Mouse (Mus musculus) lung, embryonic 15.5 days (tissue): ENCODE data around the gene Cbwd1. TPM values are rescaled to one million over a fixed set of nuclear protein-coding genes. Genes with fewer than 3 reads are reported as not detected.

Experiments
- ATAC-seq: fragments of 200-750 bp; cut with Nextera tagmentation; 2 replicates; pipeline ENCODE4 v1.8.0; 2017; ENCODE audit warnings: moderate number of reproducible peaks, borderline replicate concordance; ENCODE audit not compliant: low FRiP score, low TSS enrichment; ENCODE audit errors: extremely low read depth
- H3K27ac ChIP-seq: fragments of 300-500 bp; sonication (generic); 2 replicates; pipeline ENCODE4 v1.5.1; 2015; ENCODE audit warnings: moderate library complexity, mild to moderate bottlenecking, inconsistent platforms
- H3K27me3 ChIP-seq: fragments of 300-500 bp; sonication (generic); 2 replicates; pipeline ENCODE4 v1.6.1; 2015; ENCODE audit warnings: inconsistent platforms
- H3K36me3 ChIP-seq: fragments of 300-500 bp; sonication (generic); 2 replicates; pipeline ENCODE4 v1.6.1; 2015; ENCODE audit warnings: inconsistent platforms
- H3K4me1 ChIP-seq: fragments of 300-500 bp; sonication (generic); 2 replicates; pipeline ENCODE4 v1.6.1; 2015; ENCODE audit warnings: inconsistent platforms
- H3K4me2 ChIP-seq: fragments of 300-500 bp; sonication (generic); 2 replicates; pipeline ENCODE4 v1.6.1; 2015; ENCODE audit warnings: inconsistent platforms, mild to moderate bottlenecking, moderate library complexity
- H3K4me3 ChIP-seq: fragments of 300-500 bp; sonication (generic); 2 replicates; pipeline ENCODE4 v1.5.1; 2015; ENCODE audit warnings: mild to moderate bottlenecking, inconsistent platforms
- H3K9ac ChIP-seq: fragments of 300-500 bp; sonication (generic); 2 replicates; pipeline ENCODE4 v1.6.1; 2015; ENCODE audit warnings: inconsistent platforms
- H3K9me3 ChIP-seq: fragments of 300-500 bp; sonication (generic); 2 replicates; pipeline ENCODE4 v1.6.1; 2016; ENCODE audit warnings: inconsistent platforms
- WGBS: fragments of 180-500 bp; shearing (Covaris S2); methylation state at CpG from one replicate; pipeline ENCODE4 v1.1.7; 2015; 5-methylcytosine and 5-hydroxymethylcytosine counted together
- polyA plus RNA-seq: library from polyadenylated mRNA; unstranded; fragments of >200 nt; fragmentation: Nextera tagmentation; extraction: Ambion mirVana; gene quantifications from 2 replicates; pipeline ENCODE4 v1.2.1, GENCODE M21; 2015

Gene Cbwd1
- polyA plus RNA-seq, 1 experiment from 2014 or later: 18.9 TPM

DNA sequence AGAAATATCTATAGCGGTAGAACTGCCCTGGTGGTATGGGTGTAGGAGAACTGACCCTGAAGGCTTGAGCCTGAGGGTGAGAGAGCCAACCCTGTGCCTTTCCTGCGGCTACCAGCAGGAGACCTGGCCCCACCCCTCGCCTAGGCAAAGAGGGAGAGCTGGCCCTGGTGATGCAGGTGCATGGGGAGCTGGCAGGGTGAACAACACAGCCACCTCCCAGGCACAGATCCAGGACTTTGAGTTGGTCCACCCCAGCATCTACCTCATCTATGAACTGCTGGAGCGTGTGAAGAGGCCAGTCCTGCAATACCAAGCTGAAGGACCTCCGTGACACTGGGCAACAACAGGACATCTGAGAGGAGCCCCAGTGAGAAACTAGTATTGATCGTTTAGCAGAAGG lies 32.1 kb upstream of the Cbwd1 start:
- no peak overlapping the region for H3K9ac ChIP-seq
- 67% methylated on average over 6 of the region's 6 CpGs for WGBS
- no peaks in the 10 kb centered on the region for H3K36me3 ChIP-seq
- ATAC-seq: no peak; the same call in 1 of the 2 replicates
- H3K4me2 ChIP-seq: no peak overlapping the region
- peaks cover 7% of the 10 kb centered on the region; the same call in 1 of the 2 replicates for H3K4me1 ChIP-seq
- no peaks in the 10 kb centered on the region for H3K9me3 ChIP-seq
- no peak overlapping the region for H3K27ac ChIP-seq
- H3K4me3 ChIP-seq: no peak overlapping the region
- peaks cover 4% of the 10 kb centered on the region; the same call in 1 of the 2 replicates for H3K27me3 ChIP-seq

DNA sequence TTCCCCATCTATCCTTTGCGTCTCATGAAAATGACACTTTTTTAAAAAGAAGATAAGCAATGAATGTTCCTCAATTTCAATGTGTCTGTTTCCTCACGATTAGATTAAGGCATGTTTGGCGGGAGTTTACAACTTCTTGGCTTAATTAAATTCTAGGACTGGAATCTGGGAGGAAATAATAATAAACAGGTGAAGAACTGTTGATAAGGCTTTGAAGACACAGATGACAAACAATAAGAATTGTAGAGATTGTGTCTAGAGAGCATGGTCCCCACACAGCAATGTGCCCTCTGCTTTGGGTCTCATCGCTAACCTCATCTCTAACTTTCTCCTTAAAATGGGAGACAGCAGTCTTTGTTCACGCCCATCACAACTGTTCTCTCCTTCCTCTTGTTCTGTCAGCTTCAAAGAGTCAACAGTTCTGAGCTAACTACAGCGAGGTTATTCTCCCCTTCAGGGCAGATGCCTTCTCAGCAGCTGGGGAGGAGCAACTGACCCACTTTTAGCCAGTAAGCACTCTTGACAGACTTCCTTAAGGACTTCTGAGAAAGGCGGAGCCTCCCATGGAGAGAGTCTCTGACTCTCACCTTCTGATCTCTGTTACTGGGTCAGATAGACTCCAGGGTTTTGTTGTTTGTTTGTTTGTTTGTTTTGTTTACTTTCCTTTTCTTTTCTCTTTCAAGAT lies 28.9 kb upstream of the Cbwd1 start:
- Histone ChIP-seq H3K4me3 (no peak overlapping the region), H3K4me2 (no peak overlapping the region), H3K36me3 (no peaks in the 10 kb centered on the region), H3K4me1 (peaks cover 7% of the 10 kb centered on the region; the same call in 1 of the 2 replicates), H3K27me3 (no peaks in the 10 kb centered on the region), H3K9me3 (no peaks in the 10 kb centered on the region), H3K27ac (no peak overlapping the region), H3K9ac (no peak overlapping the region)
- no peak for ATAC-seq
- 61% methylated on average over 7 of the region's 7 CpGs for WGBS

DNA sequence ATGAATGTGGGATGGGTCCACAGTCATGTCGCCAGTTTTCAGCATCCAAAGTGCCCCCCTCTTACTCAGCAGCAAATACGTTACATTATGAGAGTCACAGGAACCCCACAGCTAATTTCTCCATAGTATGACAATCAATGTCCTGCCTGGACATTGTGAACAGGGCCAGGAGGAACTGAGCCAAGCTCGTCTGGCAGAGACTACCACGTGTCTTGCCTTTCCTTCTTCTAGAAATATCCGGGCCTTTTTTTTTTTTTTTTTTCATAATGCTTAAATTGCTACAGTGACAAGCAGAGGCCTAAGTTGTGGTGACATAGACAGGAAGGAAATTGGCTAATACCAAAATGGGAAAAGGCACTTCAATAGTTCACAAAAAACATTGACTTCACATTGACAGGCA lies 27.4 kb upstream of the Cbwd1 start:
- Histone ChIP-seq H3K27me3 (no peaks in the 10 kb centered on the region), H3K9me3 (no peaks in the 10 kb centered on the region)
- no peak for ATAC-seq

DNA sequence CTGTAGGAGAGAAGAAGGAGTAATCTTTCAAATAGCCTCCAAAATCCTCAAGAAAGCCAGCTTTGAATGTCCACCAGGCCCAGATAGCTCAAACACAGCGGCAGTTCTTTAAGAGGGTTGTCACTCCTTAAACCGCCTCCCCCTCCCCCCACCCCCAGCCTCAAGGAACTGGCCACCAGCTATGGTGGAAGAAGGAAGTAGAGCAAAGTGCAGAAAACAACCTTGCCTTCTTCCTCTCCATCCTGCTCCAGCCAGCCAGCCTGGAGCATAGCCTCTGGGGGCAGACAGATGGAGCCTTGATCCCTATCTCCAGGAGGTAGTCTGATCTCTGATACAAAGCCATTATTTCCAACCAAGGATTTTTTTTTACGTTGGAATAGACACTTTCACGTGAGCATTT lies 25.9 kb upstream of the Cbwd1 start:
- H3K27me3 ChIP-seq: no peaks in the 10 kb centered on the region

More for the DNA sequence above, 27.4 kb upstream of the Cbwd1 start:
- H3K4me2 ChIP-seq: no peak overlapping the region
- no peaks in the 10 kb centered on the region for H3K36me3 ChIP-seq
- H3K27ac ChIP-seq: no peak overlapping the region
- 41% methylated on average over 5 of the region's 5 CpGs for WGBS
- no peaks in the 10 kb centered on the region for H3K4me1 ChIP-seq
- H3K9ac ChIP-seq: no peak overlapping the region
- H3K4me3 ChIP-seq: no peak overlapping the region

DNA sequence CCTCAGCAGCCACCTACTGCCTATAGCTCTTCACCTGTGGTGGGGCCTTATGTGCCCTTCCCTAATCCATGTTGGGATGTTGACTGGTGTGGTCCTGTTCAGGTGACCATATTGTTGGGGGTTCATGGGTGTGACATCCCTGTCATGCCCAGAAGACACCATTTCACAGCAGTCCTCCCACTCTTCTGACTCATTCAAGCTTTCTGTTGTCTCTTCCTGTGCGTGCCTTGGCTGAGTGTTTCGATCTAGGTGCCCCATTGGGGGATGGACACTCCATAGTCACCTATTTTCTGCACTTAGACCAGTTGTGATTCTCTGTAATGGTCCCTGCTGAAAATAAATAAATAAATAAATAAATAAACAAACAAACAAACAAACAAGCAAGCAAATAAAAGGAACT lies 23.6 kb upstream of the Cbwd1 start:
- 96% methylated on average over 2 of the region's 2 CpGs for WGBS
- H3K4me1 ChIP-seq: no peaks in the 10 kb centered on the region
- no peak overlapping the region for H3K27ac ChIP-seq
- H3K9ac ChIP-seq: no peak overlapping the region
- no peak overlapping the region for H3K4me3 ChIP-seq
- no peaks in the 10 kb centered on the region for H3K27me3 ChIP-seq
- H3K9me3 ChIP-seq: no peaks in the 10 kb centered on the region
- ATAC-seq: no peak
- H3K36me3 ChIP-seq: no peaks in the 10 kb centered on the region
- no peak overlapping the region for H3K4me2 ChIP-seq

More for the DNA sequence above, 25.9 kb upstream of the Cbwd1 start:
- WGBS: 72% methylated on average over 4 of the region's 4 CpGs
- H3K9ac ChIP-seq: no peak overlapping the region
- no peak overlapping the region for H3K4me2 ChIP-seq
- H3K9me3 ChIP-seq: no peaks in the 10 kb centered on the region
- no peaks in the 10 kb centered on the region for H3K4me1 ChIP-seq
- H3K4me3 ChIP-seq: no peak overlapping the region
- no peak for ATAC-seq
- H3K36me3 ChIP-seq: no peaks in the 10 kb centered on the region
- no peak overlapping the region for H3K27ac ChIP-seq

DNA sequence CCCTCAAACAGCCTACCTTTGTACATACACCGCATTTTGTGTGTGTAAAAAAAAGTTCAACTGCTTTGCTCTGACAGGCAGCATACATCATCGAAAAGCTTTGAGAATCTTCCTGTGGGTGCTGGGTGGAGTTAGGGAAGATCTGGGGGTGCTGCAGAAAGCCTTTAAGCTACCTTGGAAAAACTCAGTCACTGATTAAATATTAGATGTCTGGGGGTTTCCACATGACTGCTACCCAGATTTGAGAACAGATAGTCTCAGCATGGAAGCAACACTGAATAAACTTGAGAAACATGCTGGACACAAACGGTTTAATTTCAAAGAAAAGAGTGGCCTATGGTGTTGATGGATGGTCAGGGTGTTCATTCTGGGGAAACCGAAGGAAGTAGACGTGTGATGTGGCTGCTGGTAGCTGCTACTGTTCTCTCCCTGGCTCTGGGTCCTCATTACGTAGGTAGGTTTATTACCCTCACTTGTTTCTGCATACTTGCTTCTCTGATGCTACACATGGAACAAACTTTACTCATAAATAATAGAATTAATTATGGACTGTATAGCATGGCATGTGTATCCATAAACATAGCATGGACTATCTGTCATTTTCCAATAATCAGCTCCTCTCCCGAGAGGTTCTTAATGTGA lies 22.6 kb upstream of the Cbwd1 start:
- Histone ChIP-seq H3K36me3 (no peaks in the 10 kb centered on the region), H3K4me3 (no peak overlapping the region), H3K27me3 (no peaks in the 10 kb centered on the region), H3K4me2 (no peak overlapping the region), H3K27ac (no peak overlapping the region), H3K4me1 (no peaks in the 10 kb centered on the region), H3K9me3 (no peaks in the 10 kb centered on the region), H3K9ac (no peak overlapping the region)
- ATAC-seq: no peak
- WGBS: 62% methylated on average over 7 of the region's 7 CpGs

DNA sequence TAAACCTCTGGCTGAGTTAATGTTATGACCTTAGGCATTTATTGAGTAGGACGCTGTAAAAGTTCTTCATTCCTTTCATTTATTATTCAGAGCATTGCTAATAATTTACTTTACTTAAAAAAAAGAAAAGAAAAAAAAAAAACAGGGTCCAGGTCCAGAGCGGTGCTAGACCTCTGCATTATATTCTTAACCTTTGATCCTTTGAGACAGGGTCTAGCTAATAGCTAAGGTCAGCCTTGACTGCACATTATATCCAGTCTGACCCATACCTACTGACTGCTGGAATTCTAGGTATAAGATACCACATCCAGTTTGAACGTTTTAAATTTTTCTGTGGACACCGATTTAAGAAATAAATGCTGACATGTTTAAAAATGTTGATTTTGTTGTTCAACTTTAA lies 21.6 kb upstream of the Cbwd1 start:
- no peaks in the 10 kb centered on the region for H3K9me3 ChIP-seq
- H3K27me3 ChIP-seq: no peaks in the 10 kb centered on the region
- H3K27ac ChIP-seq: no peak overlapping the region
- no peak overlapping the region for H3K4me2 ChIP-seq
- H3K4me3 ChIP-seq: no peak overlapping the region
- no peaks in the 10 kb centered on the region for H3K36me3 ChIP-seq
- no peak overlapping the region for H3K9ac ChIP-seq
- no peak for ATAC-seq
- H3K4me1 ChIP-seq: no peaks in the 10 kb centered on the region
- 83% methylated on average over 4 of the region's 4 CpGs for WGBS

DNA sequence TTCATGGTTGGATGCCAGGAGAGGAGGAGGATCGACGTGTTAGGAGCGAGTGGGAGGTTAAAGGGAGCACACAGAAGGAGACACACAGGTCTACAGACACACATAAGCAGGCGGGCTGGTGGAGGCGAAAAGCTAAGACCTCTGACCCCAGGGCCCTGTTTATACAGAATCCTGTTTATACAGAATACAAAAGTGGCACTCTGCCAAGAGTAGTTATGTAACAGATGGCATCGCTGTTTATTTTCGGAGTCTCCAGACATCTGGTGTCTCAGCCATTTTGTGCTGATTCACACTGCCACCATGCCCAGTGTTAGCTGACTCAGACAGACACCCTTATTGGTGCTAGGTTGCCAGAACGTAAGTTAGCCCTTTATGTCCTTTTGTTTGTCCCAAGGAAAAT lies 19.9 kb upstream of the Cbwd1 start:
- ATAC-seq: no peak
- no peaks in the 10 kb centered on the region for H3K4me1 ChIP-seq
- no peaks in the 10 kb centered on the region for H3K27me3 ChIP-seq
- no peaks in the 10 kb centered on the region for H3K36me3 ChIP-seq
- WGBS: 42% methylated on average over 8 of the region's 8 CpGs
- no peaks in the 10 kb centered on the region for H3K9me3 ChIP-seq
- H3K4me3 ChIP-seq: no peak overlapping the region
- H3K4me2 ChIP-seq: no peak overlapping the region
- H3K9ac ChIP-seq: no peak overlapping the region
- H3K27ac ChIP-seq: no peak overlapping the region

DNA sequence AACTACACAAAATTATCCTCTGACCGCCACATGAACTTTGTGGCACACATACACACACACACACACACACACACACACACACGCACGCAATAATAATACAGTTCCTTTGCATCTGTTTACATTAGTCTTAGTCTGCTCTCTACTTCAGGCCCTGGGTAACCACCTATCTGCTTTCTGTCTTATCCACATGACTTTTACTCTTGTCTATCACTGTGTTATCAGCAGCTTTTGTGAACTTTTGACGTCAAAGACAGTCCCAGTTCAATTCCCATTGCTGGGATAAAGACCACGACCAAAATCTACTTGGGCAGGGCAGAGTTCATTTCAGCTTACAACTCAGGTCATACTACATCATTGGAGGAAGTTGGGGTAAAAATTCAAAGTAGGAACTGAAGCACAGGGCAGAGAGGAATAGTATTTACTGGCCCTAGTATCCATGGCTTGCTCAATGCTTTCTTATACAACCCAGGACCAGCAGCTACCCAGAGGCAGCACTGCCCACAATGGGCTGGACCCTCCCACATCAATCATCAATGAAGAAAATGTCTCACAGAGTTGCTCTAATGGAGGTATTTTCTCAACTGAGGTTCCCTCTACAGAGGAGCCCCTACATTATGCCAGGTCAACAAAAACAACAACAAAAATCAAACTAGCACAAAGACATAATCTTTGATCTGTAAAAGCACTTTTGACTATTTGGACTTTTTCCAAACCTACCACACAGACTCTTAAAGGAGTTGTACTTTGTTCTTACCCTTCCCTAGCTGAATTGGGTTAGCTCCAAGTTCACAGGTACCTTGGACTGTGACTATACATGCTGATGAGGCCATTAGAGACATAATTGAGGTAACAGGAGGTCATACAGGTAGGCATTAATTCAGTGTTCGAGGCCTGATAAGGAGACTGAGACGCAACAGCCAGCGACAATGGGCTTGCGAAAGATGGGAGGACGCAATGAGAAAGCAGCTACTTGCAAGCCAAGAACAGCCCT lies 17.7 kb upstream of the Cbwd1 start:
- Histone ChIP-seq H3K4me1 (no peaks in the 10 kb centered on the region), H3K4me2 (no peak overlapping the region), H3K36me3 (no peaks in the 10 kb centered on the region), H3K9ac (no peak overlapping the region), H3K9me3 (no peaks in the 10 kb centered on the region), H3K4me3 (no peak overlapping the region), H3K27ac (no peak overlapping the region), H3K27me3 (no peaks in the 10 kb centered on the region)
- ATAC-seq: no peak
- 76% methylated on average over 10 of the region's 10 CpGs for WGBS

DNA sequence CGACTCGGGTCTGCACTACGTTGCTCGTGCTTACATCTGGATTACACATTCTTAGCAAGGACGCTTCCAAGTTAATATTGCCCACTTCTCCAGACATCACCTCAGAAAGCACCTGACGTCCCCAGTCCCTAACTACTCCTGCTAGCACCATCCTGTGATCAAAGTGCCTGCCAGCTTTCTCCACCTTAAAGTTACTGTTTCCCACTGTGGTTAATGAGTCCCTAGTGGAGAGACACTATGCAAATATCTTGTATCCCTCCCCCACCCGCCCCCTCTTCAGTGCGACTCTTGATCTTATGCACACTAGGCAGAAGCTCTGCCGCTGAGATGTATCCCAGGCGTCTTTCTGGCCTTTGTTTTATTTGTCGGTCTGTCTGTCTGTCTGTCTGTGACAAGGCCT lies 16.6 kb upstream of the Cbwd1 start:
- ATAC-seq: no peak
- Histone ChIP-seq H3K9me3 (no peaks in the 10 kb centered on the region), H3K4me2 (no peak overlapping the region), H3K36me3 (no peaks in the 10 kb centered on the region), H3K27me3 (no peaks in the 10 kb centered on the region), H3K4me3 (no peak overlapping the region), H3K27ac (no peak overlapping the region), H3K4me1 (no peaks in the 10 kb centered on the region), H3K9ac (no peak overlapping the region)
- 59% methylated on average over 11 of the region's 11 CpGs for WGBS

DNA sequence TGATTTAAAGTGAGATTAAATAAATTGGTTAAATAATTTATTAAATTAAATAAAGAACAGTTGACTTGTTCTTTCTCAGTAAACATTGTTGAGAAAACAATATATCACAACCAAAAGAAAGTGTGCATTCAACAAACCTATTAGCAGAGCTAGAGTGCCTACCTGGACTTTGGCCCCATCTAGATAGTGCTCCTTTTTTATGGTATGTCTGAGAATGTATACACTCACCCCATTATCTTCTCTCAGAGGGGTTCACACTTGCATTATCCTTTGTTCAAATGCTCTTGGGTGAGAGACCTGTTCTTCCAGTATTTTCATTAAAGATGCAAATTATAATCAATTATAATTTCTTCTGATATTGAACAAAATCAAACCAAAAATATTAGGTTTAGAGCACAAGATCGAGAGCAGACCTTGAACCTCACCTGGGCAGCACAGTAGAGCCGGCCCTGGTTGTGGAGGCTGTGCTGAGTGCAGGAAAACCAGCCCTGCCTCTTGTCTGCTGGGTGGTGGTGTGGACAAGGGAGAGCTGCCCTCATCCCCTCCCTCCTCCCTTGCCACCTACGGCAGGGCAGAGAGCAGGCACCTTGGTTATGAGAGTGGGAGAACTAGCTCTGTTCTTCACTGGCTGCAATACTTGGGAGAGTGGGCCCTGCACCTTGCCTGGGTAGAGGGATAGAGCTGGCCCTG lies 11.4 kb upstream of the Cbwd1 start:
- H3K4me3 ChIP-seq: no peak overlapping the region
- H3K36me3 ChIP-seq: no peaks in the 10 kb centered on the region
- H3K9me3 ChIP-seq: no peaks in the 10 kb centered on the region
- no peaks in the 10 kb centered on the region for H3K27me3 ChIP-seq
- H3K9ac ChIP-seq: no peak overlapping the region
- H3K27ac ChIP-seq: no peak overlapping the region
- WGBS: 80% methylated on average over 3 of the region's 3 CpGs
- no peaks in the 10 kb centered on the region for H3K4me1 ChIP-seq
- no peak for ATAC-seq
- no peak overlapping the region for H3K4me2 ChIP-seq
